Mouse (Mus musculus): ENCODE measurements around the gene 1700030J22Rik. TPM values are rescaled to one million over a fixed set of nuclear protein-coding genes. Genes with fewer than 3 reads are reported as not detected.

The 1700030J22Rik gene
- polyA plus RNA-seq (2014; fragmentation: Illumina TruSeq; extraction: RNeasy Lipid Tissue Mini Kit (QIAGEN cat#74804); ENCODE audit: low read depth, low replicate concordance): 0.37 TPM

GRCm38 (mm10) chr8:116978631-116979256 is at the start of gene 1700030J22Rik:
Gene 1700030J22Rik, minus strand, starts transcription at chr8:116978959.

DNA sequence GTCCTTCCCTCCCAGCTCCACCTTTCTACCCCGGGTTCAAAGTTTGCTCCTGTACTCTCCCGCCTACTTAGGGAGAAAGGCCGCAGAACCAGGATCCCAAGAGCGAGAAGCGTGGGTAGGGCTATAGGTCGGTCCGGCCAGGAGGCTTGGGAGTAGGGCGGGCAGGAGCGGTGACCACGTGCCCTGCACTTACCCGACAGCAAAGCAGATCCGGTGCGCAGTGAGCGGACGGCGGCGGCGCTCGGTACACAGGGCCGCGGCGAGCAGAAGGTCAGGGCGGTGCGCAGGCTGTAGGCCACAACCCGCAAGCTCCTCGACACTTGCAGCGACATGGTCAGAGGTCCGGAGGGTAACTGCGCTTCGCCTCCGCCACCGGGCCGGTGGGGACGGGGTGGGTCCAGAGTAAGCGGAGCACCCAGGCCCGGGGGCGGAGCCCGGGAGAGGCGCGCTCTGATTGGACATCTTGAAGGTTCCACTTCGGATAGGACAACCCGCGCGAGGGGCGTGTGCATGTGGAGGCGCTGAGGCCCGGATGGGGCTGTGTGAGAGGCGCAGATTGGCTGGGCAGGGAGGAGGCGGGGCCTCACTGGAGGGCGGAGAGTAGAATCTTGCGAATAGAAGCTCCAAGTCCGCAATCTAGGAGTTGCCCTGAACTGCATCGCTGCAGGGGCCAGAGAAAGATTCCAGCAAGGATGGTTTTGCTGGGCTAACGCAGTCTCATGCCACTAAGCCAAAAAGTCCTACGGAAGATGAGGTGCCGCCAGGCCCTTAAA is 14.5 kb upstream of the 1700030J22Rik start, which contains the start of gene Gcsh:
TSS of gene Gcsh (minus strand) at position 443 of the 773 bp plus-strand sequence.

GRCm38 (mm10) chr8:116943161-116943554 is 35.6 kb downstream of the 1700030J22Rik start, which contains the start of gene Atmin:
Gene Atmin, plus strand, starts transcription at chr8:116943393.

DNA sequence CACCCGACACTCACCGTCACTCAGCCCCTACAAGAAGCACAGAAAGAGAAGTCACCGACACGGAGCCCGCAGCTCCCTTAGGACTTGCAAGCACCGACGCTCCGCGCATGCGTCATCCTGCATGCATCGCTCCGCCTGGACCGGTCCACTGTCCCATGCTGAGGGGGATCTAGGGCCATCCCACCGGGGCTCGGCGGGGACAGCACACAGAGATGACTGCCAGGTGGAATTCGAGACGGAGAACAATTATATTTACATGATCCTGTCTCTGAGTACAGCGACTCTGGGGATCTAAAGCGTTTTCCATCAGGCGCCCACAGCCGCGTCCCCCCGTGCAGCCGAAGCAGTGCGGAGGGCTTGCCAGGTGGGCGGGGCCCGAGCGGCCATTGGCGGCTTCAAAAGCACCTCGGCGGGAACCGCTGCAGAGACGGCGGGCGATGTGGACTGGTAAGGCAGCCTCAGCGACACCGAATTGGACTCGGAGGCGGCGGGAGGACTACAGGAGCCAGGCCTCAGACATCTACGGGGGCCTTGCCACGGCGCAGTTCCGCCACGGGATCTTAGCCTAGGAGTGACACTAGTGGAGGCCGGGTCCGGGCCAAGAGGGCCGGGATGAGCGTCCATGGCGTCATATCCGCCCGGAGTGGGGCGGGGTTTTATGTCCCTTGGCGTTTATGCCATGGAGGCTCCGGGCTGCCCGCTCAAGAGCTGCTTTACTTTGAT is 57.3 kb downstream of the 1700030J22Rik start, which contains the start of the genes Cmc2 and Cenpn:
TSS of gene Cmc2 (minus strand) at position 119 of the 723 bp plus-strand sequence.
TSS of gene Cenpn (plus strand) at position 394 of the 723 bp plus-strand sequence.

Other genes starting within 250 kb of the 1700030J22Rik start
- 1.9 TPM for gene Cdyl2, start 246.0 kb downstream of the 1700030J22Rik start, polyA plus RNA-seq (2014; fragmentation: Illumina TruSeq; extraction: RNeasy Lipid Tissue Mini Kit (QIAGEN cat#74804); ENCODE audit: low read depth, low replicate concordance)
- 61.2 TPM for gene Cmc2, start 57.5 kb downstream of the 1700030J22Rik start, polyA plus RNA-seq (2014; fragmentation: Illumina TruSeq; extraction: RNeasy Lipid Tissue Mini Kit (QIAGEN cat#74804); ENCODE audit: low read depth, low replicate concordance)
- 1.1 TPM for gene Cenpn, start 57.2 kb downstream of the 1700030J22Rik start, polyA plus RNA-seq (2014; fragmentation: Illumina TruSeq; extraction: RNeasy Lipid Tissue Mini Kit (QIAGEN cat#74804); ENCODE audit: low read depth, low replicate concordance)
- 13.1 TPM for gene Atmin, start 35.6 kb downstream of the 1700030J22Rik start, polyA plus RNA-seq (2014; fragmentation: Illumina TruSeq; extraction: RNeasy Lipid Tissue Mini Kit (QIAGEN cat#74804); ENCODE audit: low read depth, low replicate concordance)
- gene Gcsh, start 14.6 kb upstream of the 1700030J22Rik start, polyA plus RNA-seq (2014; fragmentation: Illumina TruSeq; extraction: RNeasy Lipid Tissue Mini Kit (QIAGEN cat#74804); ENCODE audit: low read depth, low replicate concordance): 79.8 TPM
- gene Pkd1l2, start 103.5 kb upstream of the 1700030J22Rik start, polyA plus RNA-seq (2014; fragmentation: Illumina TruSeq; extraction: RNeasy Lipid Tissue Mini Kit (QIAGEN cat#74804); ENCODE audit: low read depth, low replicate concordance): not detected
- gene Bco1, start 116.9 kb upstream of the 1700030J22Rik start, polyA plus RNA-seq (2014; fragmentation: Illumina TruSeq; extraction: RNeasy Lipid Tissue Mini Kit (QIAGEN cat#74804); ENCODE audit: low read depth, low replicate concordance): not detected
- gene Gan, start 179.2 kb upstream of the 1700030J22Rik start, polyA plus RNA-seq (2014; fragmentation: Illumina TruSeq; extraction: RNeasy Lipid Tissue Mini Kit (QIAGEN cat#74804); ENCODE audit: low read depth, low replicate concordance): 2.6 TPM

All from heart, adult 10 weeks (tissue).